Mouse (Mus musculus) embryonic stem cell, embryonic (primary cell): ENCODE data around the gene Hist1h2bg.
"Not testable (repeated sequence)": the region's sequence is repeated elsewhere in the genome, so short reads cannot be mapped to it uniquely, and the experiment has no call there.

ENCODE experiments used
- CTCF ChIA-PET, 4 experiments: fragments of 300-600 bp in 2 of 4; fragments of 350-600 bp in 2 of 4; sonication (Branson Sonifier 250); formaldehyde crosslinking; loops; one replicate each; lab custom pipeline; 2022; ENCODE audit warnings: inconsistent platforms in 2 of 4; lab: Charles Lee
- POLR2A ChIA-PET, 4 experiments: fragments of 300-600 bp in 2 of 4; fragments of 350-600 bp in 2 of 4; sonication (Branson Sonifier 250); formaldehyde crosslinking; loops; one replicate each; lab custom pipeline; 2022; ENCODE audit warnings: antibody characterized with exemption in 4 of 4, inconsistent platforms in 1 of 4; lab: Charles Lee

The Hist1h2bg gene

DNA sequence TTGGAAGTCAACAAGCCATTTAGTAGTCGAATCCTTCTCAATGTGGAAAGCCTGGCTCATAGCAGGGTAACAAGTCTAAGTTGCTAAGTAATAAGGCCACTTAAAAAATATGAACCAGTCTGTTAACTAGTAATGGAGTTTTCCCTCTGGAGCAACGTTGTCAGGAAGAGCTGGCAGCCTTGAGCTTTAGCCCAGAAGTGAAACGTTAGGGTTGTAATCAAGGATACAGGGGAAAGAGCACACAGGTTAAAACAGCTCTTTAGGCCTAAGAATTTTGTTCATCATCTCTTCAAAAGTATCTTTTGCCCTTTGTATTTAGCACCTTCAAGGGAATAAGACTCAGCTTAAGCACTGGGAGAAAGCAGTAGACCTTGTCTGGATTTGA lies 20.4 kb upstream of the Hist1h2bg start:
- POLR2A ChIA-PET = interaction anchor here (0.6 to 11.8 kb wide), 77 partner anchors 8 to 1508 kb away, joined by 3 to 692 read pairs (median 6); partner anchors contain the start of genes Hist1h2af (in 4 of the 4), Hist1h2ac (in 3 of the 4), Hist1h2ae (in 3 of the 4) and Hist1h2bc (in 3 of the 4)

DNA sequence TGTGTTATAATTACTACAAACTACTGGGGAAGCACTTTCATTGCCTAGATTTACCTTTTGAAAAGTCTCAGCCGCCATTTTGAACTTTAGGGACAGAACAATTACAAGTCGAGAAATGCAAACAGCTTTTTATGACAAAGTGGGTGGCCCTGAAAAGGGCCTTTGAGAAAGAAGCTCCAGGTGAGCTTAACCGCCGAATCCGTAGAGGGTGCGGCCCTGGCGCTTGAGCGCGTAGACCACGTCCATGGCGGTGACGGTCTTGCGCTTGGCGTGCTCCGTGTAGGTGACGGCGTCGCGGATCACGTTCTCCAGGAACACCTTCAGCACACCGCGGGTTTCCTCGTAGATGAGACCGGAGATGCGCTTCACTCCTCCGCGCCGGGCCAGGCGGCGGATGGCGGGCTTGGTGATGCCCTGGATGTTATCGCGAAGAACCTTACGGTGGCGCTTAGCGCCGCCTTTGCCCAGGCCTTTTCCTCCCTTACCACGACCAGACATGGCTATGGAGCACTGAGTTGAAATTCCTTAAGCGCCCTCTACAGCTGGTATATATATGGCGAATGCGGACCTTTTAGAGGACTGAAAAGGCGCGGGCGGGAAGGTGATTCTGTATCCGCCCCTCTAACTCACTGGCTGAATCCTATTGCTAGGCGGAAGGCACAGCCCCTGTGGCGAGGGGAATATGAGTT lies 19.9 kb upstream of the Hist1h2bg start, which contains the start of gene Hist1h4f:
Gene Hist1h4f (minus strand): TSS at position 503 of the 689 bp plus-strand sequence.
- ChIA-PET CTCF (interaction anchor here in 1 of 4 experiments (1.2 kb wide), 1 partner anchor 146 kb away, joined by 3 read pairs; no protein-coding TSS in a partner anchor), POLR2A (interaction anchor here (0.5 to 11.8 kb wide), 86 partner anchors 9 to 1769 kb away, joined by 3 to 692 read pairs (median 6); partner anchors contain the start of genes Hist1h2af (in 4 of the 4), Hist1h3g (in 4 of the 4), Hist1h2ac (in 3 of the 4) and Hist1h2ad (in 3 of the 4))

More for the DNA sequence above, 20.4 kb upstream of the Hist1h2bg start:
- CTCF ChIA-PET = interaction anchor here in 2 of 4 experiments (0.6 to 1.2 kb wide), 2 partner anchors 53 to 146 kb away, joined by 3 read pairs; no protein-coding TSS in a partner anchor

DNA sequence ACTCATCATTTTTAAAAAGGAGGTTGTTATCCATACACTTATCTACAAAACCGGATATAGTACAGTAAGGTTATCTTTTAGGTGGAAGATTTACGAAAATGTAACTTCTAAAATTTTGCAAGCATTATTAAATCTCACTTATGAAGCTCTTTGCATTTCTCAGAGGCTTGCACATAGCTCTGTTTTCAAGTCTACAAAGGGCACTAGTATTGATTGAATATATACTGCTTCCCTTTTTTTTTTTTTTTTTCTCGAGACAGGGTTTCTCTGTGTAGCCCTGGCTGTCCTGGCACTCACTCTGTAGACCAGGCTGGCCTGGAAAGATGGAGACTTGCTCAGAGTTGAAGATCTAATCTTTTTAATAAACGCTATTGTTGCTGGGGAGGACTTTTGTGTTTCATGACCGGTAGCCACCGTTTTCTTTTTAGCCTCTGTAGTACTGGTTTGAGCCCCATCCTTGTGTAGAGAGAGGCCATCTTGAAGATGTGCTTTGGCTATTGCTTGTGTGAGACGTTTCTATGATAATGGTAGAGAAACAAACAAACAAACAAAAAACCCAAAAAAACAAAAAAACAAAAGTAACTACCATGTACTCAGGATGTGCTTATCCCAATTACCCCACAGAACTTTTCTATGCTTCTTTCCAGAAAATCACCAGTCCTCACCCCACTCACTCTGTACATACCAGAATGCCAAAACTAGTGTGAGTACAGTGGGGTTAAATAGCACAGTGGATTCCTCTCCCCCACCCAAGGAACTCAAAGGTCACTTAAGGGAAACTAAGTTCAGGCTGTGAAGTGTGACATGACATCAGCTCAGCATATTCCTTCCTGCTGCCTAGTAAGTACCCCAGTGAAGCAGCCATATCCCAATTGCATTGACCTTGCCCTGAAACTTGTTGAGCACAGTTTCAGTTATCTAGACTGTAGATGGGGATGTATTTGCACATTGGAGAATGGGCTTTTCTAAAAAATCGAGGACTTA lies 19.0 kb upstream of the Hist1h2bg start:
- POLR2A ChIA-PET = interaction anchor here (0.5 to 11.8 kb wide), 61 partner anchors 9 to 1515 kb away, joined by 3 to 692 read pairs (median 9); partner anchors contain the start of genes Hist1h2af (in 4 of the 4), Hist1h2bf (in 4 of the 4), Hist1h2ac (in 3 of the 4) and Hist1h2ad (in 3 of the 4)

DNA sequence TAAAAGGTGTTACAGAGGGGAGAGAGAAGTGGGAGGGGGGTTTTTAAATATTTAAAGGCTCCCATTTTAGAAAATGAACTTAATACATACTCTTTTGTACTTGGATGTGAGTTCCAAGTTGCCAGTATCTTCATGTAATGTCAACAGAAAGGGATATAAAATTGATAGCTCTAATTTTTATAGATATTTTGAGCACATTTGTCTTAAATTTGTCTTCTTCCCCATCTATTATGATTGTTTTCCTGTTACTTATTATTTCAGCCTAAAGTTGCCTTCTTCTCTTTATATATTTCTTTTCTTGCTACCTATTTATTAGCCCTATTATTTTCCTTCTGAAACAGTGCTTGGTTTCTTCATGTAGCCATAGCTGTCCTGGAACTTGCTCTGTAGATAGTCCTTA lies 18.2 kb upstream of the Hist1h2bg start, which contains the start of gene Hist1h1d:
Gene Hist1h1d (plus strand): TSS at position 301 of the 400 bp plus-strand sequence.
- POLR2A ChIA-PET = interaction anchor here in 3 of 4 experiments (1.0 to 11.8 kb wide), 21 partner anchors 11 to 1518 kb away, joined by 3 to 692 read pairs (median 88); partner anchors contain the start of genes Hist1h2ae (in 3 of the 3), Hist1h2bf (in 3 of the 3), Hist1h2bg (in 3 of the 3) and Hist1h2ad (in 2 of the 3)

More for the DNA sequence above, 19.0 kb upstream of the Hist1h2bg start:
- CTCF ChIA-PET = interaction anchor here in 1 of 4 experiments (1.2 kb wide), 1 partner anchor 145 kb away, joined by 3 read pairs; no protein-coding TSS in a partner anchor

DNA sequence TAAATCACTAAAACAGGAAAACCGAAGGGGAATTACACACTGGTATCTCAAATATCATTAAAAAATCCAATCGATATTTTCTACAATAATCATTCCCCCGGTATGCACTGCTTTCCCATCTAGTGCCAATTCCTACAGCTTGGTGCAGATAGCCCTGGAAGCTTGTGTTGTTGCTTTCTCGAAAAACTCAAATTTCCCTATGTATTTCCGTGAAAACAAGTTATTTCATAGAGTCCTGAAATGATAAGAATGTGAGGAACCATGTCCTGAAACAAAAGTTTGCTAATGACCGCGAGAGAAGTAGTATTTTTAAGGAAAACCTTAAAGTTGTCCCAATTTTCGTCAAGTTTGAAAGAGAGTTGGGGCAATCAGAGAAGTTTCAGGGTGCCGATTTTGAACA lies 16.8 kb upstream of the Hist1h2bg start:
- ChIA-PET CTCF (interaction anchor here in 1 of 4 experiments (0.7 to 2.6 kb wide), 2 partner anchors 130 to 153 kb away, joined by 3 to 10 read pairs; partner anchors contain the start of gene Abt1), POLR2A (interaction anchor here (0.6 to 11.8 kb wide), 117 partner anchors 8 to 1834 kb away, joined by 3 to 692 read pairs (median 10); partner anchors contain the start of genes Hist1h2ae (in 4 of the 4), Hist1h2af (in 4 of the 4), Hist1h2bg (in 4 of the 4) and Hist1h2bh (in 4 of the 4))

More for the DNA sequence above, 18.2 kb upstream of the Hist1h2bg start, which contains the start of gene Hist1h1d:
- CTCF ChIA-PET = no interaction called here

DNA sequence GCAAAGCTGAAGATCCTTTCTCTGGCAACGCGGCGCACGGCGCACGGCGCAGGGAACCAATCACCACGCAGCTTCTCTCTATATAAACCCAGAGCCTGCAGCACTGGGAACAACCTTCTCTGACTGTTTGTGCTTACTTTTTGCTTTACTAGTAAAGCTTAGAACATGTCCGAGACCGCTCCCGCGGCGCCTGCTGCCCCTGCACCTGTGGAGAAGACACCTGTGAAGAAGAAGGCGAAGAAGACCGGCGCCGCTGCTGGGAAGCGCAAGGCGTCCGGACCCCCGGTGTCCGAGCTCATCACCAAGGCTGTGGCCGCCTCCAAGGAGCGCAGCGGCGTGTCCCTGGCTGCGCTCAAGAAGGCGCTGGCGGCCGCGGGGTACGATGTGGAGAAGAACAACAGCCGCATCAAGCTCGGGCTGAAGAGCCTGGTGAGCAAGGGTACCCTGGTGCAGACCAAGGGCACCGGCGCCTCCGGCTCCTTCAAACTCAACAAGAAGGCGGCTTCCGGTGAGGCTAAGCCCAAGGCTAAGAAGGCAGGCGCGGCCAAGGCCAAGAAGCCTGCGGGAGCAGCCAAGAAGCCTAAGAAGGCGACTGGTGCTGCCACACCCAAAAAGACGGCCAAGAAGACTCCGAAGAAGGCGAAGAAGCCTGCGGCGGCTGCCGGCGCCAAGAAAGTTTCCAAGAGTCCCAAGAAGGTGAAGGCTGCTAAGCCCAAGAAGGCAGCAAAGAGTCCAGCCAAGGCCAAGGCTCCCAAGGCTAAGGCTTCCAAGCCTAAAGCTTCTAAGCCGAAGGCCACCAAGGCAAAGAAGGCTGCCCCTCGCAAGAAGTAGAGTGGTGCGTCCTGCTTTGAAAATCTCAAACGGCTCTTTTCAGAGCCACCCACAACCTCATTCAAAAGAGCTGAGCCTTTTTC lies 16.0 kb upstream of the Hist1h2bg start:
- CTCF ChIA-PET = interaction anchor here in 1 of 4 experiments (0.7 to 2.6 kb wide), 3 partner anchors 43 to 154 kb away, joined by 3 to 10 read pairs (median 5); partner anchors contain the start of gene Abt1
- POLR2A ChIA-PET = interaction anchor here (0.6 to 11.8 kb wide), 179 partner anchors 9 to 1835 kb away, joined by 3 to 692 read pairs (median 5); partner anchors contain the start of genes Hist1h1a (in 4 of the 4), Hist1h1e (in 4 of the 4), Hist1h2ae (in 4 of the 4) and Hist1h2af (in 4 of the 4)

DNA sequence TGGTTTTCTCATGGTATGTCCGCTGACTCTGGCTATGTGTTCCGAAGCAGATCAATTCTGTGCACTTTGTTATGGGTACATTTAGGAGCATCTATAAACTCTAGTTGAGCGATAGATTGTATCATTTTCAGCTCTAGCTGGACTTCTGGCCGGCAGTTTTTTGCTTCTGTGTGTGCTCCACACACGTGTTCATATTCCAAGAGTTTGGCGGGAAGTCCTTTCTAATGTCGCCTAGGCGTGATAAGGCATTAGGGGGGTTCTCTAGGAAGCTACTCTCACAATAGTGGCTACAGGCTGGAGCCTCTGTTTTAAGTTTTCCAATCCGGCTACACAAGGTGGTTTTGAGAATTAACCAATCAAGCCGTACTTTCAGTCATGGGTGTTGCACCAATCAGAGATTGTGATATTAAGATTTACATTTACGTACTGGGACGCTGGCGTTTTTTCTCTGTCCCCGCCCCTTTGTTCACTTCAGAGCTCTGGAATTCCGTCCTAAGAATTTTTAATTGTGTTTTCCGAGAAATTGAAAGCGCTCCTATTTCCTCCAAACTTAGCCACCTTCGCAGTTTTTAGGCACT lies 15.3 kb upstream of the Hist1h2bg start:
- POLR2A ChIA-PET = interaction anchor here (0.5 to 11.8 kb wide), 142 partner anchors 8 to 1835 kb away, joined by 3 to 692 read pairs (median 6); partner anchors contain the start of genes Hist1h1a (in 4 of the 4), Hist1h1e (in 4 of the 4), Hist1h2ae (in 4 of the 4) and Hist1h2bg (in 4 of the 4)

DNA sequence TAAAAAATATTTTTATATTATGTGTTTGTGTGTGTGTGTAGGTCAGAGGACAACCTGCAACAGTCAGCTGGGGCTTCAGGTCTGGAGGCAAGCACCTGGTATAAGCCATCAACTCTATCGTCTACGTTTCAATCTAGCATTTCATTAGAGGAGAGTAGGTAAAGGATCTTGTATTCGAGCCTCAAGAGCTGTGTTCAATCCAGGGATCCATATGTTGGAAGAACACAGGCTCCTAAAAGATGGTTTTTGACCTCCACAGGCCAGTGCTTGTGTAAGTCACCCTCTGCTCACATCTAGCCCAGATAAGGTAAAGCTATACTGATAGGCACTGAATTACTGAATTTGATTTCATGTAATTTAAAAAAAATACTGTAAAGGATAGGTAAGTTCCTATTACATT lies 14.3 kb upstream of the Hist1h2bg start:
- POLR2A ChIA-PET = interaction anchor here (0.5 to 11.8 kb wide), 58 partner anchors 7 to 1803 kb away, joined by 3 to 692 read pairs (median 20); partner anchors contain the start of genes Hist1h2ae (in 4 of the 4), Hist1h2bg (in 4 of the 4), Hist1h1c (in 3 of the 4) and Hist1h2ac (in 3 of the 4)

More for the DNA sequence above, 15.3 kb upstream of the Hist1h2bg start:
- CTCF ChIA-PET = interaction anchor here in 1 of 4 experiments (1.0 to 2.6 kb wide), 2 partner anchors 42 to 131 kb away, joined by 5 to 10 read pairs; partner anchors contain the start of gene Abt1

DNA sequence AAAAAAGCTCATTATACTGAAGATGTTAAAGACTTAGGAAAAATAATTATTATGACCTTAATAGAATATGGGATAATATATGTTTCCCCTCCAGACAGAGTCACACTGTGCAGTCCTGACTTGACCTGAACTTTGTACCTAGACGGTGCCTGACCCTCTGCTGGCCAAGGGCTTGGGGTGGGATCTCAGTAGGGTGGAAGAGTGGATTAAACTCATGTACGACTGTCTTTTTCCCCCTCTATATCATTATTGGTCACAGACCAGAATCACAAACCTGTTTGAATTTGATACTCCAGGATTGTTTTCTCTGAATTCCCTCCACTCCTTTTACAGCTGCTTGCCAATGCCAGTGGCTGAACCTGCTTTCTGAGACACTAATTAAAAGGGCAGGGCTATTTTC lies 10.5 kb upstream of the Hist1h2bg start:
- POLR2A ChIA-PET = interaction anchor here (0.6 to 9.9 kb wide), 30 partner anchors 8 to 254 kb away, joined by 3 to 217 read pairs (median 7); partner anchors contain the start of genes Hist1h2ae (in 4 of the 4), Hist1h2bg (in 4 of the 4), Hist1h4f (in 4 of the 4) and Hist1h2ad (in 2 of the 4)

More for the DNA sequence above, 14.3 kb upstream of the Hist1h2bg start:
- CTCF ChIA-PET = interaction anchor here in 1 of 4 experiments (1.1 kb wide), 1 partner anchor 16 kb away, joined by 3 read pairs; no protein-coding TSS in a partner anchor

DNA sequence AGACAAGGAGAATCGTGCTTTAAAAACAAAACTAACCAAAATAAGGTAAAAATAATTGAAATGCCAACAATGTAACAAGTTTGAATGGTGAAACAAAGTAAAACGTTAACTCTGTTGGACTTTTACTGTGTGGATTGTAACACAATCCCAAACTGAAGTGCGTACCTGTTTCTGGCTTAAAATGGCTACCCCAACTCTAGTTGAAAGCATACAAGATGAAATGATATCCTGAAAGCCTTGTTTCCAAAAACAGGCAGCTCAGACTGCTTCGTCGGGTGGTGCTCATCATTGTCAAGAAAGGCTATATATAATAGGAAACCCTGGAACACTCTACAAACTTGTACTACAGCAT lies 9.7 kb upstream of the Hist1h2bg start:
- POLR2A ChIA-PET = interaction anchor here (0.6 to 9.9 kb wide), 39 partner anchors 9 to 1883 kb away, joined by 3 to 217 read pairs (median 7); partner anchors contain the start of genes Hist1h2ae (in 4 of the 4), Hist1h2bg (in 4 of the 4), Hist1h4d (in 3 of the 4) and Hist1h4f (in 3 of the 4)
- CTCF ChIA-PET = not testable (repeated sequence)

More for the DNA sequence above, 10.5 kb upstream of the Hist1h2bg start:
- CTCF ChIA-PET = interaction anchor here in 1 of 4 experiments (0.6 kb wide), 1 partner anchor 813 kb away, joined by 3 read pairs; no protein-coding TSS in a partner anchor

DNA sequence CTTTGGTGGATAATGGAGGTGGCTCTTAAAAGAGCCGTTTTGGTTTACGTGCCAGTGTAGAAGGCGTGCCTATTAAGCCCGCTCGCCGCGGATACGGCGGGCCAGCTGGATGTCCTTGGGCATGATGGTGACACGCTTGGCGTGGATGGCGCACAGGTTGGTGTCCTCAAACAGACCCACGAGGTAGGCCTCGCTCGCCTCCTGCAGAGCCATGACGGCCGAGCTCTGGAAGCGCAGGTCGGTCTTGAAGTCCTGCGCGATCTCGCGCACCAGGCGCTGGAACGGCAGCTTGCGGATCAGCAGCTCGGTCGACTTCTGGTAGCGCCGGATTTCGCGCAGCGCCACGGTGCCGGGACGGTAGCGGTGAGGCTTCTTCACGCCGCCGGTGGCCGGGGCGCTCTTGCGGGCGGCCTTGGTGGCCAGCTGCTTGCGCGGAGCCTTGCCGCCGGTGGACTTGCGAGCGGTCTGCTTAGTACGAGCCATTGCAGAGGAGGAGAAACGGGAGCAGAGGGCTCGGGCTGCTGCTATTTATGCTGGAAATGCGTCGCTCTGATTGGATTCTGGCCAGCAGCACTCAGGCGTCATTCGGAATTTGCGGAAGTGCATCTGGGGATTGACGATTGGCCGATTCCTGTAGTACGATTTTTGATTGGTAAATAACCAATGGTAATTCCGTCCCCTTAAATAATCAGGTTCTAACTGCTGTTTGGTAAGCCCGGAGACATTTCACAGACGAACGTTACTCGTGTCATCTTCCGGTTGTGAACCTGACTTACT lies 9.1 kb upstream of the Hist1h2bg start, which contains the start of gene Hist1h3e:
Gene Hist1h3e (minus strand): TSS at position 487 of the 777 bp plus-strand sequence.
- CTCF ChIA-PET = interaction anchor here in 1 of 4 experiments (0.7 kb wide), 1 partner anchor 269 kb away, joined by 3 read pairs; no protein-coding TSS in a partner anchor
- POLR2A ChIA-PET = interaction anchor here (0.6 to 9.9 kb wide), 41 partner anchors 9 to 1527 kb away, joined by 3 to 217 read pairs (median 7); partner anchors contain the start of genes Hist1h2ae (in 4 of the 4), Hist1h2bg (in 4 of the 4), Hist1h2bc (in 3 of the 4) and Hist1h4d (in 3 of the 4)

DNA sequence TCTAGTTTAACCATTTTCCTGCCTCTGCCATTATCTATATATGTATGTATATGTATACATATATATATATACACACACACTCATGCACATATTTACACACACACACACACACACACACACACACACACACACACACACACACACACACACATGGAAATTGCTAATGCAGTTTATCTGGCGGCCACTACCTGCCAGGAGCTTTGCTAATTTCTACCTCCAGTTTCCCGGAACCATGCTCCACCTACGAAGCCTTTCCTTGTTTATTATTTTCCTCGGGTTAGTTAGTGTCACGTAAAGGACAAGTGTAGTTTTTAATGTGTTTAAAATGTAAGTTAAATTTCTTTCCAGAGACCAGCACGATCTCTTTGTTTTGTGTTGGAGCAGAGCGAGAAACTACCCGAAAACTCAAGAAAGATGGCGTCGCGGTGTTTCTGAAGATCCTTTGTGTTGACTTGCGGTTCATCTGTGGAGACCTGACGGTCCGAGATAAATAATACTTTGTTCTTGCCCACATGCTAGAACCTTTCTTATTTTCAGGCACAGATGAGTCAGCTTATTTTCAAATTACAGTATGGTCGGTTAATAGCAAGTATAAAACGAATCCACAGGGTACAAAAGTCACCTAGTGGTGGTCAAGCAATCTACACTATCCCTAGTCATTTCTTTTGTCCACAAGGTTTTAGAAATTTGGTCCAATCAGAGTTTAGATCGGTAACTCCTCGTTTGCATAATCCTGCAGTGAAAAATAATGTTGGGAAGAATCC lies 8.3 kb upstream of the Hist1h2bg start:
- ChIA-PET POLR2A (interaction anchor here (0.6 to 9.9 kb wide), 48 partner anchors 8 to 1604 kb away, joined by 3 to 217 read pairs (median 5); partner anchors contain the start of genes Hist1h2ae (in 4 of the 4), Hist1h2bg (in 4 of the 4), Hist1h2bc (in 3 of the 4) and Hist1h2bf (in 3 of the 4)), CTCF (interaction anchor here in 2 of 4 experiments (0.6 to 0.7 kb wide), 2 partner anchors 270 to 1594 kb away, joined by 3 to 4 read pairs; no protein-coding TSS in a partner anchor)
